Mouse (Mus musculus) spleen, adult 2 months (tissue): ENCODE measurements around the gene Slc17a9. TPM values are rescaled to one million over a fixed set of nuclear protein-coding genes. Genes with fewer than 3 reads are reported as not detected.
A peak's percentile ranks its signal among the peaks of the same experiment; 100 is the strongest.

Source experiments
- DNase-seq, 2 experiments: peaks; one replicate each; pipeline versions ENCODE4 v3.0.0 to v3.0.0-alpha.2; 2012 to 2021; ENCODE audit warnings: low spot score in 2 of 2, low read depth in 1 of 2
- H3K27ac ChIP-seq: fragments of 200-500 bp; 2 replicates; pipeline ENCODE4 v1.5.1; 2012; ENCODE audit warnings: low read length, inconsistent platforms; ENCODE audit not compliant: insufficient read depth
- H3K27me3 ChIP-seq: fragments of 200-500 bp; 2 replicates; pipeline ENCODE4 v1.6.1; 2012; ENCODE audit warnings: mild to moderate bottlenecking, moderate library complexity, low read length, inconsistent platforms; ENCODE audit not compliant: control insufficient read depth, insufficient read depth
- H3K36me3 ChIP-seq: fragments of 200-500 bp; 2 replicates; pipeline ENCODE4 v1.6.1; 2012; ENCODE audit warnings: mild to moderate bottlenecking, low read length, inconsistent platforms; ENCODE audit not compliant: control insufficient read depth, insufficient read depth
- H3K4me1 ChIP-seq: fragments of 200-500 bp; 2 replicates; pipeline ENCODE4 v1.6.1; 2011; ENCODE audit warnings: inconsistent platforms; ENCODE audit not compliant: control insufficient read depth, insufficient read depth, insufficient read length
- H3K4me3 ChIP-seq: fragments of 200-500 bp; 2 replicates; pipeline ENCODE4 v1.5.1; 2011; ENCODE audit warnings: mild to moderate bottlenecking, inconsistent platforms; ENCODE audit not compliant: insufficient read depth, insufficient read length; ENCODE audit errors: extremely low read depth
- CTCF ChIP-seq: fragments of 200-500 bp; IDR thresholded peaks from 2 replicates; pipeline ENCODE4 v1.5.1; 2011; ENCODE audit warnings: mild to moderate bottlenecking, inconsistent platforms; ENCODE audit not compliant: insufficient read depth, insufficient read length, insufficient replicate concordance; ENCODE audit errors: extremely low read depth
- POLR2A ChIP-seq: fragments of 200-500 bp; IDR thresholded peaks from 2 replicates; pipeline ENCODE4 v1.6.1; 2011; ENCODE audit warnings: low read depth, low read length, inconsistent platforms
- WGBS: fragments of 180-500 bp; shearing (Covaris S2); methylation state at CpG from one replicate; pipeline ENCODE4 v1.1.7; 2018; 5-methylcytosine and 5-hydroxymethylcytosine counted together
- polyA plus RNA-seq: library from polyadenylated mRNA; depleted of rRNA; stranded (reverse); fragments of >200 nt; gene quantifications from 2 replicates; pipeline ENCODE4 v1.2.3, GENCODE M21; 2012

Slc17a9 gene
- polyA plus RNA-seq, 1 experiment: 43.9 TPM

DNA sequence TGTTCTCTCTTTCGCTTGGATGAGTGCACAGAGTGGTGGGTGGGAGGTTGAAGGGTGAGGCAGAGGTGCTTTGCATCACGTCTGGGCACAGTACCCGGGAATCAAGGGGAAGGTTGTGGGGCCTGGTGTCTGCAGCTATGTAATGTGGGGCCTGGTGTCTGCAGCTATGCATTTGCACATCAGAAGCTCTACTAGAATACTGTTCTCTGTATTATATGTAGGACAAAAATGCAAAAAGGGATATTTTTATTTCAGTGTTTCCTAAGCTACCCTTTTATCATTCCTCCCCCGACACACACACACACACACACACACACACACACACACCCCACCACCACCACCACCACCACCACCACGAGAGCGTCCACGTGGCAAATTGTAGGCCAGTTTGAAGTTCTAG, 10.2 kb downstream of the Slc17a9 start:
- 82% methylated on average over 7 of the region's 7 CpGs for WGBS
- peaks cover 3% of the 10 kb centered on the region; the same call in 1 of the 2 replicates for H3K4me1 ChIP-seq

DNA sequence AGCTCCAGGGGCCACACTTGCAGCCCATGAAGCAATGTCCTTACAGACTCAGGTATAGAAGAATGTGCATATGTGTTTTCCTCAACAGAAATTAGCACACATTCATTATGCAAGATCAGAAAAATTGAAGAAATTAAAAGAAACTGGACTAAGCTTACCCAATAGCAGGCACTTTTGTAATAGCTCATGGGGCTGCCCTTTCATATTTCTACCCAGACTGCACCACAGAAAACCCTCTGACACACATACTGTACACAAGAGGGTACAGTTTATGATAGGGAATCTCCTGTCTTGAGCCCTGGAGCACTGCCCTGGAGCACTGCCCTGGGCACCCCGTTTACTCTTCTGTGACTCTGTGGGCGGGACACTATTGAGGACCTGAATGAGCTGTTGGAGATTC, 12.9 kb downstream of the Slc17a9 start:
- H3K27ac ChIP-seq: no peak overlapping the region
- 85% methylated on average over 2 of the region's 2 CpGs for WGBS
- H3K4me1 ChIP-seq: no peaks in the 10 kb centered on the region
- H3K36me3 ChIP-seq: peaks cover 1% of the 10 kb centered on the region; the same call in 1 of the 2 replicates
- TF ChIP-seq POLR2A: no peak
- TF ChIP-seq CTCF: no peak
- no peak overlapping the region for H3K4me3 ChIP-seq
- no peak for DNase-seq
- no peaks in the 10 kb centered on the region for H3K27me3 ChIP-seq

More for the DNA sequence above, 10.2 kb downstream of the Slc17a9 start:
- Histone ChIP-seq H3K4me3 (no peak overlapping the region), H3K27ac (no peak overlapping the region), H3K36me3 (peaks cover 1% of the 10 kb centered on the region; the same call in 1 of the 2 replicates), H3K27me3 (no peaks in the 10 kb centered on the region)
- TF ChIP-seq CTCF (no peak), POLR2A (no peak)
- no peak for DNase-seq

GRCm38 (mm10) chr2:180740349-180740748, 15.3 kb downstream of the Slc17a9 start:
- Histone ChIP-seq H3K4me1 (no peaks in the 10 kb centered on the region), H3K36me3 (peaks cover 1% of the 10 kb centered on the region; the same call in 1 of the 2 replicates), H3K4me3 (no peak overlapping the region), H3K27me3 (no peaks in the 10 kb centered on the region), H3K27ac (no peak overlapping the region)
- DNase-seq: no peak
- TF ChIP-seq POLR2A: no peak
- TF ChIP-seq CTCF: no peak
- 68% methylated on average over 3 of the region's 3 CpGs for WGBS

DNA sequence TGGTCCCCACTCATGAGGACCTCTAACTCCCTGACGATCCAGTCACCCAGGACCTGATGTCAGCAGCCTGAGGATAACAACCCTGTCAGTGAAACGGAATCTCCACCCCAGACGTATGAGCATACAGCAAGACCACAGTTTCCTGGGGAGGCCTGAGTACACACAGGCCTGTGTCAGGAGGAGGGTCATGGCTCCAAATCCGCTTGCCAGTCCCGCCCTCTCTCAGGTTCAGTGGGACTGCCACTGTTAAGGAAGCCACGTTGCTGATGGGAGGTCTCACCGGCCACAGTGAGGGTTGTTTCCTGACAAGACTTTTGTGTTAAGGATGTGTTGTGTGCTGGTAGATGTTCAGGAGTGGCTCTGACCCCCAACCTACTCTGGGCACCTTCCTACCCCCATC, 16.4 kb downstream of the Slc17a9 start:
- TF ChIP-seq CTCF (no peak), POLR2A (no peak)
- 66% methylated on average over 7 of the region's 7 CpGs for WGBS
- Histone ChIP-seq H3K27ac (no peak overlapping the region), H3K36me3 (peaks cover 1% of the 10 kb centered on the region; the same call in 1 of the 2 replicates), H3K27me3 (no peaks in the 10 kb centered on the region), H3K4me3 (no peak overlapping the region), H3K4me1 (no peaks in the 10 kb centered on the region)
- no peak for DNase-seq

GRCm38 (mm10) chr2:180742820-180743219, 17.8 kb downstream of the Slc17a9 start:
- Histone ChIP-seq H3K27ac (no peak overlapping the region), H3K4me3 (no peak overlapping the region), H3K27me3 (no peaks in the 10 kb centered on the region), H3K4me1 (no peaks in the 10 kb centered on the region), H3K36me3 (peaks cover 1% of the 10 kb centered on the region; the same call in 1 of the 2 replicates)
- DNase-seq: no peak
- WGBS: 85% methylated on average over 6 of the region's 6 CpGs
- TF ChIP-seq POLR2A (no peak), CTCF (no peak)

DNA sequence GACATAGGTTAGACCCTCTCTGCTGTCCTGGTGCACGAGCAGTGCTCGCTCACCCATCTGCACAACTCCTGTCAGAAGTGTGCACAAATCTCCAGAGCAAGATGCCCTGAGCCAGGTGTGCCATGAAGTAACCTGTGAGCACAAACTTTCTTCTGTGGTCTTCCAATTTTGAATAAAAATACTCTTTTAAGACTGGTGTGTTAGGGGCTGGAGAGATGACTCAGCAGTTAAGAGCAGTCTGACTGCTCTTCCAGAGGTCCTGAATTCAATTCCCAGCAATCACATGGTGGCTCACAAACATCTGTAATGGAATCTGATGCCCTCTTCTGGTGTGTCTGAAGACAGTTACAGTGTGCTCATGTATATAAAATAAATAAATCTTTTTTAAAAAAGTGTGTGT, 18.3 kb downstream of the Slc17a9 start:
- no peaks in the 10 kb centered on the region for H3K4me1 ChIP-seq
- H3K27ac ChIP-seq: no peak overlapping the region
- TF ChIP-seq POLR2A (no peak), CTCF (no peak)
- DNase-seq: no peak
- WGBS: 89% methylated on average over 2 of the region's 2 CpGs
- no peaks in the 10 kb centered on the region for H3K27me3 ChIP-seq
- no peak overlapping the region for H3K4me3 ChIP-seq
- no peaks in the 10 kb centered on the region for H3K36me3 ChIP-seq

GRCm38 (mm10) chr2:180745248-180745927, 20.3 kb downstream of the Slc17a9 start:
- Histone ChIP-seq H3K4me1 (no peaks in the 10 kb centered on the region), H3K27me3 (no peaks in the 10 kb centered on the region), H3K4me3 (no peak overlapping the region), H3K27ac (no peak overlapping the region), H3K36me3 (no peaks in the 10 kb centered on the region)
- DNase-seq: peak; percentile 67 to 85
- 32% methylated on average over 17 of the region's 17 CpGs for WGBS
- TF ChIP-seq CTCF (peak; percentile 100), POLR2A (no peak)
